Mouse (Mus musculus) thymus, postnatal 36 days (tissue): ENCODE measurements at regions not wholly inside any gene's neighbourhood (a gene's known extent, or its start where the extent isn't known, plus 50 kb on each side); places are given as distances from the start of the nearest gene placed in this dataset.

Experiments
- DNase-seq, 2 experiments: peaks; one replicate each; pipeline ENCODE4 v3.0.0; 2022; ENCODE audit warnings: mixed read lengths in 2 of 2

DNA sequence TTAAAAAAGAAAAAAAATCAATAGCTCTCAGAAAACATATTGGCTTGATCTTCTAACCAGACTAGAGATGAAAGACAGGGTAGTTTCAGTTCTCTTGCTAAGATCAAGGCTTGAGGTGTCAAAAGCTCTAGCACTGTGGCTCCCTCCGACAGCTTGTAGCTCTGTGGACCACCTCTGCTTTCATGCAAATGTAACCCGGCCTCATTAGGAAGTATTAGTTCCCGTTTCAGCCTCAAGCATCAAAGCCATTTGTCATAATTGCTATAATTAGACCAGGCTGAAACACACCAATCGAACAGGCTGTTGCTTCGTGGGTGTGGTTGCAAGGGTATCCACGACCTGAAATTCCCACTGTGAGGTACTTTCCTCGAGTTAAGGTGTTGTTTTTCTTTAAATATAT, 140.7 kb upstream of the Klf3 start:
- no peak for DNase-seq

DNA sequence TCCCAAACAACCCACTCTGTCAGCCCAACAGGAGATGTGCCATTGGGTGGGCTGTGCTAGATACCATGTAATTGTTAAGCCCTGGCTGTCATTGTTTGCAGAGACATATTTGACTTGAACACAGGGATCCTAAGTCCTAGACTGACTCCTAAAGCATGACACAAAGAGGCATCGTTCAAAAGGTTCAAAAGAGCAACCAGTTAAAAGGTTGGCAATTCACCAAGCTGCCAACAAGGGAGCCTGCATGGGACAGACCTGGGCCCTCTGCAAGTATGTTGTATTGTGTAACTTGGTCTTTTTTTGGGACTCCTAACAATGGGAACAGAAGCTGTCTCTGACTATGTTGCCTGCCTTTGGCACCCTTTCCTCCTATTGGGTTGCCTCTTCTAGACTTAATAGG, 139.4 kb upstream of the Klf3 start:
- no peak for DNase-seq

DNA sequence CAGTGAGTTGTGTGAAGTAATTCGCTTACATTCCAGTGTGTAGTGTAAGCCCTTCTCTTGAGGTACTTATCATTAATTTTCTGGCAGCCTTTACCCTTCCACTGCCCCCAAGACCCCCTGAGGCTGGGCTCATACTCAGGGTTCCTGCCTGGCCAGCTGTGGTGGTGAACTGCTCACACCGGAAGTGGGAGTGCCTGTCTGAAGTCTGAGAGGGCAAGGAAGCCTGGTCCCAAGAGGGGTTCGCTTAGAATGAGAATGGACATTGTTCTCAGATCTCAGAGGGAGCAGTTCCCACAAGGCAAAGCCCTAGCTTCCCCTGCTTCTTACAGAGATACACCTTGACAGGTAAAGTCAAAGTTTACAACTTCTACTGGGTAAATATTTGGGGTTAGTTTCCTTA, 138.1 kb upstream of the Klf3 start:
- DNase-seq, result no peak

DNA sequence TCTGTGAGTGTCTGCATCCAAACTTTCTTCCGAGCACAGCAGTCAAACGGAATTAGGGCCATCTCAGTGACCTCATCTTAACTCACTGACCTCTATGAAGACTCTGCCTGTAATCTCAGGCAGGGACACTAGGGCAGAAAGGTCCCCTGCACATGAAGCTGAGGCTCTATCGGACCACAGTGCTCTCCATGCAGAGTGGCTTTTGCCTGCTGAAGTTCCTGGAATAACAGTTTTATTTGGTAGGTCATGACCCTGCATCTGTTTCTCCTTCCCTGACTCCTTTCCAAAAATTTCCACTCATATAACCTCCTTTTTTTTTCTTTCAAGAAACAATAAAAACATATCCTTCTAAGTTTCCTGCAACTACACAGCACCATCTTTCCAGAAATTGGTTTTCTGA, 136.9 kb upstream of the Klf3 start:
- no peak for DNase-seq

DNA sequence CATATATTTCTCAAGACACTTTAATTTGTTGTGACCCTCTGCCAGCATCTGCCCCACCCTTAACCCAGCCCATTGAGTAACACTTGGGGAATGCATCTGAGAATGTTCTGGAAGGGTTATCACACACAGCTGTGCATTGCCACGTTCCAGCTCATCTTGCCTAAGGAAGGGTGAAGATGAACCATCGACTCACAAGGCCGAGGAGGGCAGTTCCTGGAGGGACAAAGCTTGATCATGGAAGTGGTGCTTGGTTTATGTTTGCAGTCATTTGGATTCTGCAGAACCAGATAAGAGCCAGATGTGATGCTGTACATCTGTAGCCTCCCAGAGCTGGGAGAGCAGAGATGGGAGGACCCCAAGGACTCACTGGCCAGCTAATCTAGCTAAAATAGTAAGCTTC, 136.1 kb upstream of the Klf3 start:
- no peak for DNase-seq

DNA sequence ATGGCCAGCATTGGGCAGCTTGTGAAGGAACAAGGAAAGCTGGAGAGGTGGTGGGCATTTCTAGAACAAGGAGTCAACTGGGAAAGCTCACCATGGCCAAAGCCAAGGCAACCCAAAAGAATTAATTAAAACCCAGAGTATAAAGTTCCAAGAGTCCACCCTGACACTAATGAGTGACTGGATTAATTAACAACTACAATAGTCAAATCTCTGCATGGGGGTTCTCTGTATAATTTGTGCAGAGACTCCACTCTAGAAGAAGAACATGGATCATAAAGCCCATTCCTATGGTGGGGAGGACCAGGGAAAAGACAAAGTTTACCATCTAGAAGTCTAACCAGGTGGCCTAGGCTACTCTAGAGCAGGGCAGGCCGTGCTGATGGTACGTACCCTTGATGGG, 129.3 kb upstream of the Klf3 start:
- DNase-seq, result no peak

DNA sequence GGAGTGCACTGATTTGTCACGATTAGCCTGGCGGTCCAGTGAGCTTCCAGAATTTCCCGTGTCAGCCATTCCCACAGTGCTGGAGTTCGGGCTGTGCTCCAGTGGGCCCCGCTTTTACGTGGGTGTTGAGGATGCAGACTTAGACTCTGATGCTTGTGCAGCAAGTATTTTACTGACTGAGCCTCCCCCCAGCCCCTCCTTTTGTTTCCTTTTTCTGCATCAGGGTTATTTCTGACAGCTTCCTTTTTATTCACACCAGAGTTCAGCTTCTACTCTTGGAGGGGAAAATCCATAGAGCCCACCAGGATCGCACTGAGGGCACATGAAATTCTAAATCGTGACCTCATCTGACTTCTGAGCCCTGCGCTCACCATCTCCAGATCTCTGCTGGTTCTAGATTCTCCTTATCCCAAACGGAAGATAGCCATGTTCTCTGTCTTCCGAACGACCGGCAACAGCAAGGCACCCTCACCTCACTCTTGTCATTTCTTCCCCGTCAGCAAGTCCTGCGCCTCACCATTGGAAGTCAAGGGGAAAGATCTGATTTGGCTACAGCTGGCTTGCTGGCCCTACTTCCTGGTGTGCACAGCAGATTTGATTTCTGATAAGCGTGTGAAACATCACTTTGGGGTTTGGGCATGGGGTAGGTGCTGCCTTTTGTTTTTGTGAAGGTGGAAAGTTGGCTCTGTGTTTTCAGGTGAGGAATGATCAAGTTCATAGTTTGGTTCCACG, 126.8 kb upstream of the Klf3 start:
- peak; percentile 36 to 39 for DNase-seq

DNA sequence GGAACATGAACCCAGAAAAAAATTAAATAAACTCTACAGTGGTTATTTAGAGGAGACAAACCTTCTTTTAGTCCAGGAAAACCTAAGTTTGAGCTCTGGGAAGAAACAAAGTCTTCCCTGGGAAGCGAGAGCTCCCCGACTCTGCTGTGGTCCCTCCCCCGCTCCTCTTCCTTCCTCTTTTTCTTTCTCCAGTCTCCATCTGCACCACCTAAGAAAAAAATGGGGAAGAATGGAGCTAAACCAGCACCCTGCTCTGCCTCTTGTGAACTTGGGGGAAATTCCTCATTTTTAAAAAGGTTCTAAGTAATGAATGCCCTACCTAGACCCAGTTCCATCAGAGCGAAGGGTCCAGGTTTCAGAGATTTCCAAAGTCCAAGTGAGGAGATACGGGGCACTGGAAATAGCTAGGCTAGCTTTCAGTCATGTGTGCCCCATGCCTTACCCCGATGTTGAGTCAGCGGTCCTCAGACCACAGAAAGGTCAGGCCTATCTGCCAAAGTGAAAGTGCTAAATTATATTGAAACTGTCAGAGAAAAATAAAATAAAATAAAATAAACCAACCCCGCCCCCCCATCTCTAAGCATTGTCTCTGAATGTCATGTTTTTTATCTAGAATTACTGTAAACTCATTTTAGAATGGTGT, 126.1 kb upstream of the Klf3 start:
- DNase-seq, result no peak

DNA sequence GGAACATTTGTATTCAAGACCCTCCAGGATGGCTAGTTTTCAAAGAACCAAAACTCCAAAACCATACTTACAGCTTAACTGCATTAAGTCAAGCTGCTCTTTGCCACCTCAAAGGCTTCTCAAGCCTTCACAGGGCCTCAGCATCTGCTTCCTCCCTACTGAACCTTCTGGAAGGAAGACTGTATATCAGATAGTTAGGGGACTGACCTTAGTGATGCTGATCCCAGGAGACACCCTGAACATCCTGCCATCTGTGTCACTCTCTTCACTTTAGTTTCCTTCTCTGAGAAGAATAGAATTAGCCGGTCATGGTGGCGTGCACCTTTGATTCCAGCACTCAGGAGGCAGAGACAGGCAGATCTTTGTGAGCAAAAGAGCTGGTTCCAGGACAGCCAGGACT, 124.5 kb upstream of the Klf3 start:
- DNase-seq, result peak; percentile 30 to 41

DNA sequence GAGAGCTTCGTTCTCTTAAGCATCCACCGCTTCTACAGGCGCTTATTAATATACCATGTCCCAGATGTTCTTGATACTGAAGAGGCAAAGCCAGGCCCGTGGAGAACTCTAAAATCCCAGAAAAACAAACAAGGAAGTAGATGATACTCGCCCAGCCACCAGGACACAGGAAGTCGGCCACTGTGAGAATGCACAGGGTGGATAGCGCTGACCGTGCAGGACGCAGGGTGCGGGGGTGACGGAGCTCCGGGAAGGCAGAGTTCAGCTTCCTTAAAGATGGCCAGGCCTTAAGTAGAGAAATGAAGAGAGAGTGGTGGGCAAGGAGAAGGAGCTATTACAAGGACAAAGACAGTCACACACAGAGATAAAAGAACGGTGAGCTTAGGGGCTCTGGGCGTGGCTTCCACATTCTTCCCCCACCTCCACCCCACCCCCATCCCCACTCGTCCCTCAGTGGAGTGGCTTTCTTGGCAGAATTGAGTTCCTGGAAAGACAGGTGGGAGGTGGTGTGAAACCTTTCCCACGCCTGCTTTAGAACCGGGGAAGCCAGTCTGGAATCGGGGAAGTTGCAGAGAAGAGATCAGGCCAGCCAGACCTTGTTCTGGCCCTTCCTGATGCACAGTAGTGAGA, 123.1 kb upstream of the Klf3 start:
- no peak for DNase-seq

DNA sequence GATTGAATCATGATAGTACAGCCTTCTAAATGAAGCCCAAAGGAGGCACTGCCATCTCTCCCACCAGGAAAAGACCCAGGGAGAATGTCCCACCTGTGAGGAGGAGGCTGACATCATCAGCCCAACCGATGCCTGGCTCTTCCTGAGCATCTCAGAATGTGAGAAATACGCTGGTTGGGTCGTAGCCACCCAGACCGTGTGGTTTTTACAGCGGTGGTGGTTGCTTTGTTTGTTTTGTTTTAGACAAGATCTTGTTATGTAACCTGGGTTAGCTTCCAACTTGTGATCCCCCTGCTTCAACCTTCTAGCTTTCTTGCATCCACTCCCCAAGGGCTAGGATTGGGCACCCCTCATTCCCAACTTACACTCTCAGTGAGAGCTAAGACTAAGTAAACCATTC, 122.0 kb upstream of the Klf3 start:
- DNase-seq, result peak in 1 of 2 experiments; percentile 29

DNA sequence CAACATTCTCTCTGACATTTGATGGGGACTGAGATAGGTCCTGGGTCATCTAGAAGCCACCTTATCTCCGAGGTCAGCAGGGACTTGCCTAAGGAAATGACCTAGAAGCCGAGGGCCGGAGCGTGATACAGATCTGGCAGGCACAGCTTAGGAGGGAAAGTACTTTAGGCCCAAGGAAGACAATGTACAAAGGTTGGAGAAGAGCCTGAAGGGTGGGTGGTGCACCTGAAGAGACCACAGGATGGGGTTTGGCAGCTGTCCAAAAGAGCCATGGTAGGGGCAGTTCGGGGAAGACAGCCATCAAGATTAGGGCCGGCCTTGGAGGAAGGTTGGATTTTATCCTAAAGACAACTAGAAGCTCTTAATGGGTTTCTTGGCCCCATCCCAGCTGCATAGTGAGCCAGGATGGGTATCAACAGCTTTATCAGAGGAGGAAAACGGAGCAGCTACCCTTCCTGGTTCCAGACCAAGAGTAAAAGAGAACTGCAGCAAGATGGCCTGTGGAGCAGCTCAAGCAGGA, 120.8 kb upstream of the Klf3 start:
- DNase-seq, result no peak

DNA sequence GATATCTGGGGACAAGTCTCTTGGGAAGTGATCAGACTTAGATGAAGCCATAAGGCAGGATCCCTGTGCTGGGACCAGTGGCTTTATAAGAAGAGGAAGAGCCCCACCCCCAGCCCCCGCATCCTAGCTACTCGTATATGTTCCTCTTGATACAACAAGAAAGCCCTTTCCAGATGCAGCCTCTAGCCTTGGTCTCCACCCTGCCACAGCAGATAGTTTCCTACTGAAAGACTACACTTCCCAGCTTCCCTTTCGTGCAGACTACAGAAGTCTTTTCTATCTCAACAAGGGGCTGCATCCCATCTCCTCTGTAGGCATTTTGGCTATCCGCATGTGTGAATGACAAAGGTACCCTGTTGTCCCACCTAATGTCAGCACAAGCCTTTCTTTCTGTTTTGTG, 119.8 kb upstream of the Klf3 start:
- DNase-seq, result no peak

DNA sequence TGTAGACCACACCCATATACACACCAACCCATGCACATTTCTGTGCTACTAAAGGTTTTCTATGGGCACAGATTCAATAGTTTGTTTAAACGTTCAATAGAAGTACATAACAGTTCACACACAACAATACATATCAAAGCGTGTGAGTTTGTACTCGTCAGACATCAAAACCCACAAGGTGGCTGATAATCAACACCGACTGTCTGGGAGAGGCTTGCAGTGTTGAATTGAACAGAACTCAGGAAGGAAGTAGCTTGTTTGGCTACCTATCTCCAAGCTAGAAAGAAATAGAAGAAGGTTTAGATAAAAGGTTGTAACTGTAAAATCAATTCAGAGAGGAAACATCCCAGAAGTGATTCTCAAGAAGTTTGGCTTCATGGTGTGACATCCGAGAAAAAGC, 118.9 kb upstream of the Klf3 start:
- no peak for DNase-seq

DNA sequence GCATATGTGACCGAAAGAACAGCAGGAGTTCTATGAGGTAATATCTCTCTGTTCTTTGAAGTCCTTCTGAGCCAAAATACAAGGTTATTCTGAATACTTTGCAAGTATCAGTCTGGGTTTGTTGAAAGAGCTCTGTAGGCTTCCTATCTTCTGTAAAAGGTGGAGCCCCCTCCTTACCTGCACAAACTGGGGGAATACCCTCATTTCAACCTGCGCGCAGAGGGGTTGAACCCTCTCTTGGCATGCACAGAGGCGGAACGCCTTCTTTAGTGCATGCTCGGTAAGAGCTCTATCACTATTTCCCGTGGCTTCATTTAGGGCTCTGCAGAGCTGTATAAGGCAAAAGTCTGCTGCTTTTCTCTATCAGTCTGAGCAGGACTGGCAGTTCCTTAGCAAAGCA, 113.0 kb upstream of the Klf3 start:
- DNase-seq, result no peak

DNA sequence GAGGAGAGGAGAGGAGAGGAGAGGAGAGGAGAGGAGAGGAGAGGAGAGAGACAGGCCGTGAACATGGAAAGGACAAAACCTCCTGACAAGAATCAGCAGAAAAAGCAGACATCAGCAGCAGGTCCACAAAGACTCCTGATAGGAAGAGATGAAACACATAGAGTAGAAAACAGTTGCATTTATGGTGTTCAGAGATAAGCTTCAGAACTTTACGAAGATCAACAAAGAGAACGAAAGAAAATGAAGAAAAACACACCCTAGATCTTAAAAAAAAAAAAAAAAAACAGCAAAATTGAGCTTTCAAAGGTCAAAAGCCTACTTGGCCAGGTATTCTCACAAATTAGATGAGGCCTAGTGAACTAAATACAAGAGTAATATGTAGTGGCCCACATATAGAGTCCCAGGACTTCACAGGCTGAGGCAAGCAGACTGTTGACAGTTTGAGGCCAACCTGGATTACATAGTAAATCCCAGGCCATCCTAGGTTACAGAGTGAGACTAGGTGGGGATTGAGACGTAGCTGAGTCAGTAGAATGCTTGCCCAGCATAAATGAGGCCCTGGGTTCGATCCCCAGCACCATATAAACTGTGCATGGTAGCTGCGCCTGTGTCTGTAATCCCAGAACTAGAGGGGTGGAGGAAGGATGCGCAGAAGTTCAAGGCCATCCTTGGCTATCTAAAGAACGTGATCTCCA, 111.6 kb upstream of the Klf3 start:
- no peak for DNase-seq

DNA sequence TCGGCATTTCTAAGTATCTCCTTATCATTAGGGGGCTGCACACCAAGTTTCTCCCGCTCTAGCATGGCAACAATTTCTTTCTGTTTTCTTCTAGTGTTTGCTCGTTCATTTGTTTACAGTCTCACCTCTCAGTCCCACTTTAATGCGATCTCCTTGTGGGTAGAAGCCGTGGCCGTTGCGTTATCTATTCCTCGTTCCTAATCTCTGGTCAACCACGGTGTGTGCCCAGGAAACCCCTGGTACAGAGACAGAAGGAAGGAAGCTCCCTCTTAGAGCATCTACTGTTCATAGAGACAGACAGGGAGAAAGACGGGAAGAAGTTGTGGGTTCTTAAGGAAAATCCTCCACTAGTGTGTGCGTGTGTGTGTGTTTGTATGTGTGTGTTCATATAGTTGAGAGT, 110.9 kb upstream of the Klf3 start:
- DNase-seq, result no peak

DNA sequence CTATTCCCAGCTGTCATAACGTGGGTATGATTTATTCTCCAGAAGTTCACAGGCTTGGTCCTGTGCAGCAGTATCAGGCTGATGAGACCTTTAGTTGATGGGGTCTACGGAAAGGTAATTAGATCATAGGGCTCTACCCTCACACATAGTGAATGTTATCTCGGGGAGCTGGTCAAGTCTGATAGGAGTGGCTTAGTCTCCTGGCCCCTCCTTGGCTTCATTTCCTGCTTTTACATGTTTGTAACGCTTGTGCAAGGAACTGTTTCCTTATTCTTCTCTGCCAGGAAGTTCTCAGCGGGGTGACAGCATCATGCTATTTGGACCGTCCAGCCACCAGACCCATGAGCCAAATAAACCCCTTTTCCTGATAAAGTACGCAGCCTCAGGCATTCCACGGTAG, 109.6 kb upstream of the Klf3 start:
- DNase-seq, result no peak

DNA sequence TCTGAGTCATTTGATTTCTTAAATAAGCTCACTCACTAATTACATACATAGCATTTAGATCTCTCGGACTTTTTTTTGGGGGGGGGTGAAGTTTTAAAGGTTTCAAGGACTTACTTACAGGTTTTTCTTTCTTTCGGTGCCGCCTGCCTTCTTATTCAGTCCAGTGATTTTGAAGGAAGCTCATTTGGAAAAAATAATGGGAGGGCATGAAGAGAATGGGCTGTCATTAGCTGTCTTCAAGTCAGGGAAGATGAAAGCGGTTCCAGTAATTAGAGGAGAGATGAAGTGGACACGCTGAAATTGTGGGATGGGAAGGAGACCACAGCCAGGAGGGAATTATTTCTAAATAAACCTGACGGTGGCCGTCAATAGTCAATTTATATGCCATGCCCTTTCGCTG, 108.6 kb upstream of the Klf3 start:
- DNase-seq, result no peak

DNA sequence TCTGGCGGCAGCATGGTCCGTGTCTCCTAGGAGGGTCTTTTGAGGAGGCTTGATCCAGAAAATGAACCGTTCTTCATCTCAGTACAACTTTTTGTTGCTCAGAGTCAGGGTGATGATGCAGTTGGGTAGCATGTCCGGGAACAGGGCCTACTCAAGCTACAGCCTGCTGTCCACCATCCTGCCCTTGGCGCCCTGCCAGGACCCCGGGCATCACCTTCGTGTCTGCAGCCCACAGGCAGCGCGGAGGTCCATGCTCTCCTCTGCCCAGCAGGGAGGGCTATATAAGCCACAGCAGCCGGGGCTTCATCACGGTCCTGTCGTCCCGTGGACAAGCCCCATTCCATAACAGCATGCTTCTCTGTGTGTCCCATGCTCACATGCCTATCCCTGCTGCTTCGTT, 107.1 kb upstream of the Klf3 start:
- no peak for DNase-seq

DNA sequence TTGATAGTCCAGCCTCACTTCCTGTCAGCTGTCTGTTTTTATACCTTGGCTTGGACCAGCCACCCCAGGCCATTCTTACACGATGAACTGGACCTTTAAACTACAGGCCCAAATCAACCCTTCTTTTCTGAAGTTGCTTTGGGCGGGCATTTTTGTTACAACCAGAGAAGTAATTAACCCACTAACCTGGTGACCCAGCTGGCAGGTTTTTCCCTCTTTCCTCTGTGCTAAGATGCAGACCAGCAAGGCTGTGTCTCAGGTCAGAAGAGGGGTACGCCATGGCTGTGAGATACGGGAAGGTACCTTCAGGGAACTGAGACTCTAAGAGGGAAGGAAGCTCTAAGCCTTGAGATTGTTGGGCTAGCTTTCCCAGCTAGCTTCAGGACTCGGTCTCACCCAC, 105.7 kb upstream of the Klf3 start:
- no peak for DNase-seq

DNA sequence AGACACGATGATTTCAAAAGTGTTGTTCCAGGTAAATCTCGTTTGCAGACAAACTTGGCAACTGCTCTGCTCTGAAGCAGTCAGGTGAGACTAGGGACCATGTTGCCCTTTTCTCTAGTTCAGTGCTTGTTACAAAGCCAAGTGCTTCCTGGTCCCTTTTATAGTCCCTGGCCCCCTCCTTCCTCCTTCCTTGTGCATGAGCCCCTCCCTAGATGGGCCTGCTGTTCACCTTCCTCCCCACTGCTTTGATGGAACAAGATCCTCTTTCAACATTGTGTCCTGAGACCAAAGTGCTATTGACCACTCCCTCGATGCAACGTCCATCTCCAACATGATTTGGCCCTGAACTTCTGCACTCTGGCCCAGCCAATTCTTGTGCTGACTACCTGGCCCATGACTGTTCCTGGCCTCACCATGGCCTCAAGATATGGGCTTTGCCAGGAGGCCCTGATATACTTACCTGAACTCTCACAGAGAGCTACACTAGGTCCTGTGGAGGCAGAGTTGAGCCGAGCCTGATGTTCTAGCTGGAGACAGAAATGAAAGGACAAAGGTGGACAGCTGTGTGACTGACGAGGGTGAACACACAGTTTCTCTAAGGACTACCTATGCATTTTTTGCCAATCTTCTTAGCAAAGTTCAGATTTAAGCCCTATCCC, 104.6 kb upstream of the Klf3 start:
- no peak for DNase-seq

DNA sequence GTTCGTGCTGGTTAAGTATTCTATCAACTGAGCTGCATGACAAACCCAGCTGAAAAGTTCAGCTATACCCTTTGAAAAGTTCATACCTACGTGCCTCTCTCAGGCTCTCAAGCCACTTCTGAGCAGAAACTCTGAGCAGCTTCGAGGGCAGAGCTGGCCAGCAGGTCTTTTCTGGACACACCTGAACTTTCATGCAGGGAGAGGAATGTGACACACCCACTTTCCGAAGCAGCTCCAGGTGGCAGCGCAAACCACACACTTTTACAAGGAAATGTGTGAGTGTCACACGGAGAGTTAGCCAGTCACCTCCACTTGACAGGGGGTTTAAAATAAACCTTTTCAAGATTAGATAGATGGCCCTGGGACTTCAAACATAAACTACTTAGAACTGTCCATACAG, 103.2 kb upstream of the Klf3 start:
- DNase-seq, result no peak
